Mouse (Mus musculus) bone marrow macrophage, adult 2 months (primary cell): ENCODE measurements around the gene Cdh13.

ENCODE experiments used
- CTCF ChIP-seq: IDR thresholded peaks from 2 replicates; pipeline ENCODE4 v1.5.1; 2012; ENCODE audit warnings: low read depth, mild to moderate bottlenecking, low read length, moderate library complexity
- POLR2A ChIP-seq: IDR thresholded peaks from 2 replicates; pipeline ENCODE4 v1.6.1; 2012; ENCODE audit warnings: mild to moderate bottlenecking, low read depth, low read length, borderline replicate concordance

GRCm38 (mm10) chr8:118452445-118453103, 169.0 kb downstream of the Cdh13 start:
- TF ChIP-seq POLR2A: no peak
- TF ChIP-seq CTCF: no peak
